Mouse (Mus musculus) CD4-positive helper T cell, adult 2 months (primary cell): ENCODE measurements at regions not wholly inside any gene's neighbourhood (a gene's known extent, or its start where the extent isn't known, plus 50 kb on each side); places are given as distances from the start of the nearest gene placed in this dataset.
A peak's percentile ranks its signal among the peaks of the same experiment; 100 is the strongest.

Experiments used
- DNase-seq: peaks from one replicate; pipeline ENCODE4 v3.0.0-alpha.2; 2012; ENCODE audit warnings: low read depth, missing footprints, low spot score

DNA sequence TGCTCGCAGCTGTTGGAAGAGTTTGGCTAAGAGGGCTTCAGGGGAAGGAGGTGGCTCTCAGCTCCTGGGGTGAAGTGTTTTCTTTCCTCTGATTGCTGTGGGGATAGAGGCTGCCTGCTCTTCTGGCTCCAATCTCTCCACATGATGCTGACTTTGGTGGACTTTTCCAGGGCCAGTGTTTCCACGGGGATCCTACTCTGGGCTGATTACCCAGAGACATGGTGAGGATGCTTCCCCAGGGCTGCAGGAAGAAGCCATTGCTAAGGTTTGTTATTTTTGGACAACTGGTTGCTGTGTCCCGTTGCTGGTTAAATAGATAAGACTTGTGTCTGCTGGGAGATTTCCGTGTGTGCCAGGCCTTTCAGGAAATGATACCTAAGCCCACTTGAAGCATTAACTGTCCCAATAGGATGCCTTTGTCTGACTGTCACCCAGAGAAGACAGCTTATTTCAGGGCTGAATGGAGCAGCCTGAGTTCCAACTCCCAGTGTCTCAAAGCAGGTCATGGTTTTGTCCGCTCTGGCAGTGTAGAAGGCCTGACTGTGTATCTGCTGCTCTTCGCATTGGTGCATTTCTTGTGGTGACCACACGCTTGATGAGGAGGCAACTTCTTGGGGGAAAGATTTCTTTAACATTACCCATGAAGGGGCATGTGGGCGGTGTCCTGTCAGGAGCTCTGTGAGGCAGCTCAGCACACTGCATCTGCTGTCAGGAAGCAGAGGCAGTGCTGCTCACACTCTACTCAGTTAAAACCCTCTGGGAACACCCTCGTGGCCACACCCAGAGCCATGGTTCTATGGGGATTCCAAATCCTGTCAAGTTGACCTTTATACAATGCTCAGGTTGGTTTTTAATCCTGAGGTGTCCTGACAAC is 228.3 kb upstream of the Gadl1 start:
- no peak for DNase-seq

GRCm38 (mm10) chr9:115681841-115682240 is 227.4 kb upstream of the Gadl1 start:
- DNase-seq = no peak

DNA sequence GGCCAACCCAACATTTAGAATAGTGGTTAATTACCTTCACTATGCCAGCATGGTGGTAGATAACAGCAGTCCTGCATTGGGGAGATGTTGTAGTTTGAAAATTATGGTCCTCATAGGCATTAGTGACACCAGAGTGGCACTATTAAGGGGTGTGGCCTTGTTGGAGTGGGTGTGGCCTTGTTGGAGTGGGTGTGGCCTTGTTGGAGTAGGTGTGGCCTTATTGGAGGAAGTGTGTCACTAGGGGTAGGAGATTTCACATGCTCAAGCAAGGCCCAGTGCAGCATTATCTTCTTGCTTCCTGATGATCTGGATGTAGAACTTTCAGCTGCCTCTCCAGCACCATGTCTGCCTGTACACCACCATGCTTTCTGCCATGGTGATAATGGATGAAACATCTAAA is 225.3 kb upstream of the Gadl1 start:
- DNase-seq = no peak

- no peak for DNase-seq
Observed at GRCm38 (mm10) chr9:115686605-115687004, 222.7 kb upstream of the Gadl1 start.

GRCm38 (mm10) chr9:115692837-115693236 is 216.4 kb upstream of the Gadl1 start:
- DNase-seq = no peak

GRCm38 (mm10) chr9:115703791-115704190 is 205.5 kb upstream of the Gadl1 start:
- peak; percentile 74 for DNase-seq

GRCm38 (mm10) chr9:115704249-115704648 is 205.0 kb upstream of the Gadl1 start:
- peak; percentile 48 for DNase-seq

DNA sequence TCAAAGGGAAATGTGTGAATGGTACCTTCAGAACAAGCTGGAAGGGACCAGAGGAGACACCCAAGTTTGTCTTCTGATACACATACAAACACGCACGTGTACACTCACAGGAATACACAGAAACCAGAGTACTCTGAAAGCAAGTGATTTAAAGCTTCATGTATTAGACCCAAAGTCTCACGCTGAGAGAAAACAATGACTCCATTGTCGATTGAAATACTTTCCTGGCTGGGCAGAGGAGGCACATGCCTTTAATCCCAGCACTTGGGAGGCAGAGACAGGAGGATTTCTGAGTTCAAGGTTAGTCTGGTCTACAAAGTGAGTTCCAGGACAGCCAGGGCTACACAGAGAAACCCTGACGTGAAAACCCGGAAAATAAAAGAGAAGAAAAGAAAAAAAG is 203.5 kb upstream of the Gadl1 start:
- no peak for DNase-seq

DNA sequence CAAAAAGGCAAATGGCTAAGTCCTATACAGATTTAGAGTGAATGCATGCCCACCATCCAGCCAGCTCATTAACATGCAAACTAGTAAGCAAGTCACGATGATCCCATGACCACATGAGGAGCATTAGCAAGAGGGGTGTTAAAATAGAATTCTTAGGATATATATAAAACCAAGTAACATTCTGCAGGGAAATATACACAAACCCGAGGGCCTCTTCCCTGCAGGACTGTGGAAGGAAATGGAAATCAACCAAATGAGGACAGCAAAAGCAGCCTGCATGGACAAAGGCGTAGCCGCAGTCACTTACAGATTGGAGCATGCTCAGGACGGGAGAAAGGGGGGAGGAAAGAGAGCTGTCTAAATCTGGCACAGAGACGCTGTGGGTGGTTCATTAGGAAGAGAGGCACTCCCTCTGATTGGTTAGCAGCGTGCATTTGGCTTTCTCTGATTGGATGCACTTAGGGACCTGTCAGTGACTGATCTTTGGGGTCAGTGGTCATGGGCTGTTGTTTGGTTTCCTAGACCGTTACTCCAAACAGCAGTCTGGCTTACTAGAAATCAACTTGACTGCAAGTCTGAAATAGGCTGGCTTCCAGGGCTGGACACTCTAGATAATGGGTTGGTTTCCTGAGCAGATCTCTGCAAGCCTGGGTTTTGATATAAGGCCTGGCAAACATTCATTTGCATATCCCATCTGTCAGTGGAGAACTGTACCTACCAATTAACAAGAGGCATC is 200.9 kb upstream of the Gadl1 start:
- no peak for DNase-seq

DNA sequence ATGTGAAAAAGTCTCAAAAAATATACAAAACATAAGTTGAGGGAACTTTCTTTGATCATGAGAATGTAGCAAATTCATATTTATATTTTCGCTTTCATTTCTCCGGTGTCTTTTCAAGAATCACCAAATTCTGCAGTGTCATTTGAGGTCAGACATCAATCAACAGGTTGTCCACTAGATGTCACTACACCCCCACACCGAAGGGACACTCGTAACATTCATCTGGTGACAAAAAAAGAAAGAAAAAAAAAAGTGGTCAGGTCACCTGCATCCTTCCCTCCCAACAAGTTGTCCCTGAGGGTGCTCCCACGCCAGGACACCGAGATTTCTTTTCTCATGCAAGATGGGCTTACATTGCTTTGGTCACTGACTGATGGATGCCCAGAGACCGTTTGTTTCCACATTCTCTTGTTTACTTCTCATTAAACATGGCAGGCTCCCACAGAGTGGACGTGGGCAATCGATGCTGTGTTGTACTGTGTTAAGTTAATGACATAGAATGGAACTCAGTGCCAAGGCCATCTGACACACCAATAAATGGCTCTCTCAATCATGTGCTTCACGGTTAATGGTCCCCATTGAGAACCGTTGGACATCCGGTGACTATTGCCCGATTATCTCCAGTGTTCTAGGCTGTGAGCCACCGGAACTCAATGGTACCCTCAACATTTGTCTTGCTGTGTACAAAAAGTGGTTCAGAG is 199.1 kb upstream of the Gadl1 start:
- peak; percentile 30 for DNase-seq

GRCm38 (mm10) chr9:115720306-115720705 is 188.9 kb upstream of the Gadl1 start:
- DNase-seq = no peak

DNA sequence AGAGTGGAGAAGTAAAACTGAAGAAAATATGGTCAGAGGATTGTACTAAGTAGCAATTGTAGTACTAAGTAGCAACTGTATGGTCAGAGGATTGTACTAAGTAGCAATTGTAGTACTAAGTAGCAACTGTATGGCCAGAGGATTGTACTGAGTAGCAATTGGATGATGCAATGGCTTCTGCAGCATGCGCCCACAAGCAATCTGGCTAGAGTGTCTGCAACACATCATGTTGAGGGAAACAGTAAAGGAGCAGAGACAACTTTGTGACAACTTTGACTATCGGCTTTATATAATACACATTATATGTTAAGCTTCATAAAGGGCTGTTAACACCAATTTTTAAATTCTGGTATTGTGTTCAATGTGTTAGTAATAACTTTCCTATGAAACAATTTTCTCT is 188.4 kb upstream of the Gadl1 start:
- DNase-seq = no peak

GRCm38 (mm10) chr9:115724063-115724462 is 185.2 kb upstream of the Gadl1 start:
- no peak for DNase-seq

DNA sequence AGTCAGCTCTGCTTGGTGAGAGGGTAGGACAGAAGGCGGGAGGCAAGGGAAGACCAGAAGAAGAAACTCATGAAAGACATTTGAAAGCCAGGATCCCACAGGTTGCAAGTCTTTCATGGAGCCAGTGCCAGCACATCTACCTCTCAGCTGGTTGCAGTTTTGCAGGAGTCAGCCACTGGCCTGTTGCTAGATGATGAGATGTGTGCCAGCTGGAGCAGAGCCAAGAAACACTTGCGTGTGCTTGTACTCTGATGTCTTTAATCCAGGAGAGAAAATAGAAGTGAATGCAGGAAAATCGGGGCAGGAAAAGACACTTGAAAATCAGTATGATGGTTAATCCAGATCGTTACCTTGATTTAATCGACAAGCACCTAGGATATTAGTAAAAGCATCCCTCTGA is 181.9 kb upstream of the Gadl1 start:
- DNase-seq = no peak

DNA sequence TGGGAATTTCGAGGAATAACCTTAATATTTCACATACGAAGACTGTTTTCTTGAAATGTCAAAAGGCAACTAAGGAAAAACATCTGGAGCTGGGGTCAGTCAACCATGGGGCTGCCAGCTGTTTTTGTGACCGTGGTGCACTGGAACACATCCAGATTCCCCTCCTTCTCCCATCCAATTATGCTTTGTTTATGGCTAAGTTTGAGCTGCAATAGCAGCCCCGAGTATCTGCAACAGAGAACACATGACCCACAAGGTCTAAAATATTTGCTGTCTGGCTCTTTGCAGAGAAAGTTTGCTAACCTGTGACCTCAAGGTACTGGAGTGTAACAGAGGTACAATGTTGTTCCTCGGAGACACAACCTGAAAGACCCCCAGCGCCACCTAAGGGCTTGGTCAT is 177.7 kb upstream of the Gadl1 start:
- DNase-seq = no peak

DNA sequence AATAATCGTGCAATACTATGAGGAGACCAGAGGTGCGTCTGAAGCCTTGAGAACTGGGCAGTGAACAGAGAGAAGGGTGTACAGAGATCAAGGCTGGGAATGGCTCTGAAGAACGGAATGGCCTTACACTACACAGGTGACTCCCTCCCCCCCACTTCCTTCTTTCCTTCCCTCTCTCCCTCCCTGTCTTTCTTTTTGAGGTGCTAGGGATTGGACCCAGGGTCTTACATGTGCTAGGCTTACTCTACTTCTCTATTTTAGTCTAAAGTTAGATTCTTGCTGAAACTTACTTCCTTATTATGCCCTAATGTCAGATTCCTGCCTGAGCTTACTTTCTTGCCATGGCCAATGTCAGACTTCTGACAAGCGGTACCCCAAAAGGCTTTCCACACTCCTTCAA is 176.2 kb upstream of the Gadl1 start:
- DNase-seq = no peak

DNA sequence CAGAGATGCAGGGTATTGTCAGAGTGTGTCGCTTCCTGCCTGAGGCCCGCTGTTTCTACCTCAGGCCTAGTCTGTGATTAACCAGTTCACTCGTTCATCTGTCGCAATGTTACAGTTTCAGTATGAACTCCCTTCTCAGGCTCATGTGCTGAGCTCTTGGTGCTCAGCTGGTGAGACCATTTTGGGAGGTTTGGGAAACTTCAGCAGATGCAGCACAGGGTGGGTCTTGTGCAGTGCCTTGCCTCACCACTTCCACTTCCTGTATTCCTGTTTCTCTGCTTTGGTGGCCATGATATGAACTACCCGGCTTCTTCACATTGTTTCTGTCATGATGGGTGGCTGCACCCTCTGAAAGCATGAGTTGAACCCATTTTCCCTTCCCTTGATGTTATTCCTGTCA is 169.3 kb upstream of the Gadl1 start:
- no peak for DNase-seq

DNA sequence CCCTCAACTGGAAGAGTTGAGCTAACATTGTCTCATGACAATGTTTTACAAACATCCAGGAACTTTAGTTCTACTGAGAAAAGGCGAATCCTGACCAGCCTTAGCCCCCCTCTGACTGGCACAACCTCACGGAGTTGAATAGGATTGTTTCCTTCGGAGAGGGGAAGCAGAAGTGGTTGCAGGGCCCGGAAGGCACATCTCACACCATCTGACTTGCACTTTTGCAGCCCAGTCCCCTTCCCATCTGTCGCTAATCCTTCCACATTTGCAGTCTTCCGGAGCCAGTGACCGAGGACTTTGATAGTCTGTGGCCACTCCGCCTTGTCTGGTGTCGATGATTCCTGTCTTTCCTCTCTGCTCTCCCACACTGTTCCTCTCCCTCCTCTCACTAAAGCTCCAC is 162.8 kb upstream of the Gadl1 start:
- DNase-seq = no peak

DNA sequence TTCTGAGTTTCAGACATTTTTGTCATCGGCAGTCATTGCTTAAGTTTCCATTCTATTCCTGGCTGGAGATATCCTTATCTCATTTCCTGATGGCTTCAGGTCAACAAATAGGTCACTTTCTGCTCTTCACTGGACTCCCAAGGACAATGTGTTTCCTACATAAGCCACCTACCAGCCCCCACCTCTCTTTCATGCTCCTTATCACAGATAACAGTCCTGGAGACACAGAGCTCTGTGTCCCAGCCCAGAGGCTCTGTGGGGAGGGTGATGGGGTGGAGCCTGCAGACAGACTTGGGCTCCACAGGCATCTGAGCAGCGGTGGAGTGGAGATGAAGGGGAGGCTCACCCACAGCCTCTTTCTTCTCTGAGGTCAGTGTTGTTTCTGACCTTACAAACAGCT is 148.8 kb upstream of the Gadl1 start:
- no peak for DNase-seq

DNA sequence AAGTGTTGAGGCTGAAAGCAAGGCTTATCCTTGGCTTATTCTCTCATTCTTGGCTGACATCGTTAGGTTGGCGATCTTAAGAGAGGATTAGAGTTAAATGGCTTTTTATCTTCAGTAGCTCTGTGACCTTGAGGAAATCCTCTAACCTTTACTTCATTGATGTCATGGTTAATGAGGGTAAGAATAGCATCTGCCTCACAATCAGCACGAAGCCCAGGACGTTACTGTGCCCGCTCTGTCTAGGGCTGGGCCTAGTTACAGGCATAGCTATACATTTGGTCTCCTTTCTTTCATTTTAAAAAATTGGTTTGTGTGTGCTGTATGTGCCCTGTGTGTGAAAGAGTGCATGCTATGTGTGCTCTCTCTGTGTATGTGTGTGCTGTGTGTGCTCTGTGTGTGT is 145.1 kb upstream of the Gadl1 start:
- no peak for DNase-seq

DNA sequence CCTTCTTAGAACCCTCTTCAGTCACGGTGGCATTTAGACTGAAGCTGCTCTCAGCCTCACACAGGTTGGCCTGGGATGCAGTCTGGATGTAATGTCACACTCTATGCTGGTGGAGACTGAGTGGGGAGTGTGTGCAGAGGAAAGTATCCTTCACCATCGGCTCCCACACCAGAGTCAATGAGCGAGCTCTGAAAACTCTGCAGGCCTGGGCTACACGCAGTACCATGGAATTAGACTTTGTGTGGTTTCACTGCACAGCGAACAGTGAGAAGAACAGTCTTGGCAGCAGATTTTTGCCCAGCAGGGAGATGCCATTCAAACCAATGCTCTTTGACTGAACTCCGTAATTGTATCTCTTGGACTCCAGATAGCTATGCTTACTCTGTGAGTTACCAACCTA is 142.8 kb upstream of the Gadl1 start:
- DNase-seq = no peak

- no peak for DNase-seq
Observed at GRCm38 (mm10) chr9:115775112-115775511, 134.1 kb upstream of the Gadl1 start.
